Mouse (Mus musculus) limb, embryonic 14.5 days (tissue): Measurements from ENCODE around the gene Slc6a17. TPM values are rescaled to one million over a fixed set of nuclear protein-coding genes. Genes with fewer than 3 reads are reported as not detected.

Experiments used
- ATAC-seq: fragments of 200-750 bp; cut with Nextera tagmentation; 2 replicates; pipeline ENCODE4 v1.8.0; 2017; ENCODE audit warnings: low read depth, moderate number of reproducible peaks, moderate TSS enrichment; ENCODE audit not compliant: low FRiP score
- DNase-seq: peaks from one replicate; pipeline ENCODE4 v3.0.0-alpha.2; 2015; ENCODE audit warnings: low spot score
- H3K27ac ChIP-seq: fragments of 300-500 bp; sonication (generic); replicated peaks from 2 replicates; pipeline ENCODE4 v1.5.1; 2014; ENCODE audit warnings: low read depth, mild to moderate bottlenecking, low read length, moderate library complexity, mixed read lengths
- H3K27me3 ChIP-seq: fragments of 300-500 bp; sonication (generic); 2 replicates; pipeline ENCODE4 v1.6.1; 2014; ENCODE audit warnings: low read length, mixed read lengths; ENCODE audit not compliant: control insufficient read depth, insufficient read depth
- H3K36me3 ChIP-seq: fragments of 300-500 bp; sonication (generic); 2 replicates; pipeline ENCODE4 v1.6.1; 2014; ENCODE audit warnings: mild to moderate bottlenecking, low read length, moderate library complexity, mixed read lengths; ENCODE audit not compliant: control insufficient read depth, insufficient read depth
- H3K4me1 ChIP-seq: fragments of 300-500 bp; sonication (generic); 2 replicates; pipeline ENCODE4 v1.6.1; 2014; ENCODE audit warnings: antibody characterized with exemption, low read length, mixed read lengths; ENCODE audit not compliant: control insufficient read depth, insufficient read depth
- H3K4me2 ChIP-seq: fragments of 300-500 bp; sonication (generic); replicated peaks from 2 replicates; pipeline ENCODE4 v1.6.1; 2014; ENCODE audit warnings: low read depth, mild to moderate bottlenecking, low read length, moderate library complexity; ENCODE audit not compliant: severe bottlenecking
- H3K4me3 ChIP-seq: fragments of 300-500 bp; sonication (generic); replicated peaks from 2 replicates; pipeline ENCODE4 v1.5.1; 2014; ENCODE audit warnings: low read length
- H3K9ac ChIP-seq: fragments of 300-500 bp; sonication (generic); 2 replicates; pipeline ENCODE4 v1.6.1; 2014; ENCODE audit warnings: mild to moderate bottlenecking, low read depth, low read length, moderate library complexity; ENCODE audit not compliant: severe bottlenecking
- H3K9me3 ChIP-seq: fragments of 300-500 bp; sonication (generic); 2 replicates; pipeline ENCODE4 v1.6.1; 2016; ENCODE audit warnings: low read length; ENCODE audit not compliant: control insufficient read depth
- POLR2A ChIP-seq: fragments of 200-500 bp; IDR thresholded peaks from 2 replicates; pipeline ENCODE4 v1.8.0; 2012; ENCODE audit warnings: inconsistent platforms, mild to moderate bottlenecking, moderate library complexity, borderline replicate concordance; ENCODE audit not compliant: insufficient read depth, insufficient read length; ENCODE audit errors: extremely low read depth
- WGBS: fragments of 180-500 bp; shearing (Covaris S2); extraction: QIAGEN DNeasy Blood & Tissue Kit; methylation state at CpG from one replicate; pipeline ENCODE4 v1.1.7; 2014; 5-methylcytosine and 5-hydroxymethylcytosine counted together
- polyA plus RNA-seq, 2 experiments: library from polyadenylated mRNA; depleted of rRNA in 1 of 2; stranded (reverse) in 1 of 2; unstranded in 1 of 2; fragments of >200 nt; fragmentation: Nextera tagmentation in 1 of 2; extraction: Ambion mirVana in 1 of 2; gene quantifications; 2 replicates each; pipeline versions ENCODE4 v1.2.1 to v1.2.3; 2012 to 2014

The Slc6a17 gene
- polyA plus RNA-seq, 2 experiments, result 6.4 to 18.2 TPM

- TF ChIP-seq POLR2A, result no peak
- Histone ChIP-seq H3K9ac (no peak overlapping the region), H3K4me1 (peaks cover 10% of the 10 kb centered on the region), H3K9me3 (peaks cover 7% of the 10 kb centered on the region; the same call in 1 of the 2 replicates), H3K4me3 (no peak overlapping the region), H3K36me3 (peaks cover 7% of the 10 kb centered on the region), H3K27ac (no peak overlapping the region), H3K27me3 (no peaks in the 10 kb centered on the region), H3K4me2 (no peak overlapping the region)
- DNase-seq, result no peak
- ATAC-seq, result no peak
- WGBS, result 17% methylated on average over 7 of the region's 7 CpGs
Measured at GRCm38 (mm10) chr3:107501702-107502151, 16.1 kb downstream of the Slc6a17 start.

DNA sequence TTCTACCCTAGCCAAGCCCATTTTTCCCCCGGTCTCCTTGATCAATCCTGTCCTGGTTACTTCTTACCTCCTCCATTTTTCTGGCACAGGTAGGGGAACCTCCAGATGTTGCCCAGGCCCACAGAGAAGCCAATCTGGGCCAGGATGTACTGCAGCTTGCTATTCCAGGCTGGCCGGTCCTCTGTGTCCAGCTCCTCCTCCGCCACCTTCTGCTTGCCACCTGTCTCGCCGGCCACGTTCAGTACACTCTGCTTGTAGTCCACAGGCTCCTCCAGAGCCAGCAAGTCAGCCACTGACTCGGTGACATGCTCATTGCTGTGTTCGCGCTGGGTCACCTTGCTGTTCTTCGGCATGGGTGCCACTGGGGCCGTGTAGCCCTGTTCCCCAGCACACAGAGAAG, 17.5 kb downstream of the Slc6a17 start:
- Histone ChIP-seq H3K9me3 (peaks cover 7% of the 10 kb centered on the region; the same call in 1 of the 2 replicates), H3K36me3 (peaks cover 10% of the 10 kb centered on the region)
- ATAC-seq, result no peak

DNA sequence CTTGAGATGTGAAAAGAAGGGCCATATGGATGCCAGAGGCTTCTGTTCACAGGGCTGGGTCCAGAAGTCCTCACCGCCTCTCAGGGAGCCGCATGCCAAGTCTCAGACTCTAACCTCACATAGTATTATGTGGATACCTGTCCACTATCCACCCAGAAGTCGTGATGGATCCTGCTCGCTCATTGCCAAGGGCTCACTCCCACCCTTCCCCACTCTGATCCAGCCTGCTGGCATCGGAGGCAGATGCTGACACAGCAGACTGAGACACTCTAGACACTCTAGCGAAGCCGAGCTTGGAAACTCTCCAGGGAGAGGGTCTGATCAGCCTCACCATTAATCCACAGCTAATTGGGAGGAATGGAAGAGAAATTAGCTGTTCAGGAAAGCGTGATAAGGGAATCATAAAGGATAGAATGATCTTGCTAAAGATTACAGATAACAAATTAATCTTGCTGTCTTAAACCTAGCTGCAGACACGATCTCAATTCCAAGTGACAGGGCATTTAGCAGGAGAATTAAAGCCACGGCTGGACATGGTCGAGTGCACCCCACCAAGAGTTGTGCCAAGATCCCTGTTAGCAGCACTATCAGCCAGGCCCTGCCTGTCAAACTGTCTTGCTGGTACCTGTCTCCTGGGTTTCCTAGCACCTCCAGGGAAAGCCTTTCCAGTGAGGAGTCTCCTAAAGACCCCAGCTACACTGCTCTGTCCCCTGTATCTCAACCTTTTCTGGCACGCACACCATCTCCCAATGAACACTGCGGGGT, 21.6 kb downstream of the Slc6a17 start:
- ATAC-seq (no peak), DNase-seq (no peak)
- peaks cover 7% of the 10 kb centered on the region; the same call in 1 of the 2 replicates for H3K9me3 ChIP-seq
- WGBS, result 76% methylated on average over 13 of the region's 13 CpGs
- peaks cover 15% of the 10 kb centered on the region for H3K4me1 ChIP-seq
- H3K36me3 ChIP-seq, result peaks cover 17% of the 10 kb centered on the region
- H3K27ac ChIP-seq, result no peak overlapping the region
- H3K27me3 ChIP-seq, result no peaks in the 10 kb centered on the region
- TF ChIP-seq POLR2A, result no peak
- no peak overlapping the region for H3K9ac ChIP-seq
- no peak overlapping the region for H3K4me2 ChIP-seq
- H3K4me3 ChIP-seq, result no peak overlapping the region

More for the DNA sequence above, 17.5 kb downstream of the Slc6a17 start:
- H3K9ac ChIP-seq, result no peak overlapping the region
- no peak overlapping the region for H3K4me2 ChIP-seq
- 94% methylated on average over 11 of the region's 11 CpGs for WGBS
- H3K4me1 ChIP-seq, result 0 out of 2 replicates have a peak, but pooled peaks cover 3% of the 10 kb centered on the region
- no peak for TF ChIP-seq POLR2A
- no peak for DNase-seq
- H3K27me3 ChIP-seq, result no peaks in the 10 kb centered on the region
- H3K4me3 ChIP-seq, result no peak overlapping the region
- no peak overlapping the region for H3K27ac ChIP-seq

DNA sequence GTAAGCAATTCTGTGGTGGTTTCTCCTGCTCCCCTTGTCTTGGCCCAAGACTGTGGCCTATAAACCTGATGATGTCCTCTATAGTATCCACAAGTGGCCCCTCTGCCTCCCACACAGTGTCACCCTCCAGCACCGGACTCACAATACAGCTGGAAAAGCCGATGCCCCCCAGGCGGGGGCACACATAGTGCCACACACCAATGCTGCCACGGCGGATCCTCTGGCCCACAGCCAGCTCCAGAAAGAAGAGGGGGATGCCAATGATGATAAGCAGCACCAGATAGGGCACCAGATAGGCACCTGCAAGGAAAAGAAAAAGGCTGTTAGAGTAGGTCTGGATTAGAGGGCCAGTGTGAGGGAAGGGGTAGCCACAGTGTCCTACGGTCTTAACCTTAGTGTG, 22.3 kb downstream of the Slc6a17 start:
- H3K27me3 ChIP-seq, result no peaks in the 10 kb centered on the region
- 93% methylated on average over 6 of the region's 6 CpGs for WGBS
- peaks cover 18% of the 10 kb centered on the region for H3K4me1 ChIP-seq
- no peak overlapping the region for H3K27ac ChIP-seq
- TF ChIP-seq POLR2A, result no peak
- H3K9me3 ChIP-seq, result peaks cover 1% of the 10 kb centered on the region; the same call in 1 of the 2 replicates
- H3K4me3 ChIP-seq, result no peak overlapping the region
- H3K36me3 ChIP-seq, result peaks cover 17% of the 10 kb centered on the region
- DNase-seq, result no peak
- no peak for ATAC-seq
- no peak overlapping the region for H3K9ac ChIP-seq
- no peak overlapping the region for H3K4me2 ChIP-seq

DNA sequence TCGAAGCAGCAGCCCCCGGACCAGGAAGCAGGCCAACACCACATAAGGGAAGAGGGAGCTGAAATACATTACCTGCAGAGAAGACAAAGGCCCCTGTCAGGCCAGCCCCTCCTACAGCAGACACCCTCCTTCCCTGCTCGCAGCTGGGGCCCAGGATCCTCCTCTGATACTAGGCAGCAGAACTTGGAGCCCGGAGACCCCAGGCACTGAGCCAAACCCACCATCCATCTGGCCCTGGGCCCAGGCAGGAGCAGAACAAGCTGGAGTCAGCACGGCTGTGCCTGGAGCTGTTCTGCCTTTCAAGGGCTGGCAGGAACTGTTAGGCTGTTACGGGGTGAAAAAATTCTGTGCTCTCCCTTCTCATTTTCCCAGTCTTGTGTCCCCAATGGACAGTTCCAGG, 26.4 kb downstream of the Slc6a17 start:
- ATAC-seq, result peak; percentile 87
- Histone ChIP-seq H3K4me2 (no peak overlapping the region; the same call in 1 of the 2 replicates), H3K27ac (peak overlapping the region; percentile 58)

More for the DNA sequence above, 26.4 kb downstream of the Slc6a17 start:
- peaks cover 10% of the 10 kb centered on the region; the same call in 1 of the 2 replicates for H3K36me3 ChIP-seq
- H3K4me1 ChIP-seq, result peaks cover 18% of the 10 kb centered on the region
- TF ChIP-seq POLR2A, result no peak
- peak; percentile 73 for DNase-seq
- WGBS, result 28% methylated on average over 6 of the region's 6 CpGs
- H3K27me3 ChIP-seq, result no peaks in the 10 kb centered on the region
- peak overlapping the region; percentile 21; the same call in 1 of the 2 replicates for H3K9ac ChIP-seq
- no peak overlapping the region for H3K4me3 ChIP-seq
- H3K9me3 ChIP-seq, result no peaks in the 10 kb centered on the region
